Mouse (Mus musculus) hindbrain, embryonic 14.5 days (tissue): Measurements from ENCODE around the gene Shank2. TPM values are rescaled to one million over a fixed set of nuclear protein-coding genes. Genes with fewer than 3 reads are reported as not detected.
A peak's percentile ranks its signal among the peaks of the same experiment; 100 is the strongest.

Experiments used
- ATAC-seq: fragments of 200-750 bp; cut with Nextera tagmentation; 2 replicates; pipeline ENCODE4 v1.8.0; 2017; ENCODE audit warnings: moderate number of reproducible peaks, mild to moderate bottlenecking, moderate TSS enrichment, moderate library complexity; ENCODE audit not compliant: low FRiP score
- DNase-seq: peaks from one replicate; pipeline ENCODE4 v3.0.0-alpha.2; 2015; ENCODE audit warnings: low spot score
- H3K27ac ChIP-seq: fragments of 300-500 bp; sonication (generic); 2 replicates; pipeline ENCODE4 v1.5.1; 2014; ENCODE audit warnings: mild to moderate bottlenecking, moderate library complexity
- H3K27me3 ChIP-seq: fragments of 300-500 bp; sonication (generic); 2 replicates; pipeline ENCODE4 v1.6.1; 2014; ENCODE audit warnings: mild to moderate bottlenecking, low read length, mixed read lengths; ENCODE audit not compliant: control insufficient read depth, insufficient read depth
- H3K36me3 ChIP-seq: fragments of 300-500 bp; sonication (generic); replicated peaks from 2 replicates; pipeline ENCODE4 v1.6.1; 2014; ENCODE audit not compliant: control insufficient read depth, insufficient read depth
- H3K4me1 ChIP-seq: fragments of 300-500 bp; sonication (generic); replicated peaks from 2 replicates; pipeline ENCODE4 v1.6.1; 2014; ENCODE audit warnings: antibody characterized with exemption, low read length, mixed read lengths; ENCODE audit not compliant: control insufficient read depth, insufficient read depth
- H3K4me2 ChIP-seq: fragments of 300-500 bp; sonication (generic); replicated peaks from 2 replicates; pipeline ENCODE4 v1.6.1; 2014; ENCODE audit warnings: mild to moderate bottlenecking, moderate library complexity
- H3K4me3 ChIP-seq: fragments of 300-500 bp; sonication (generic); replicated peaks from 2 replicates; pipeline ENCODE4 v1.5.1; 2014; ENCODE audit warnings: mild to moderate bottlenecking, low read length
- H3K9ac ChIP-seq: fragments of 300-500 bp; sonication (generic); 2 replicates; pipeline ENCODE4 v1.6.1; 2014
- H3K9me3 ChIP-seq: fragments of 300-500 bp; sonication (generic); 2 replicates; pipeline ENCODE4 v1.6.1; 2016; ENCODE audit warnings: low read length; ENCODE audit not compliant: control insufficient read depth
- WGBS: fragments of 180-500 bp; shearing (Covaris S2); extraction: QIAGEN DNeasy Blood & Tissue Kit; methylation state at CpG from one replicate; pipeline ENCODE4 v1.1.7; 2014; 5-methylcytosine and 5-hydroxymethylcytosine counted together
- polyA plus RNA-seq: library from polyadenylated mRNA; unstranded; fragments of >200 nt; fragmentation: Nextera tagmentation; extraction: Ambion mirVana; gene quantifications from 2 replicates; pipeline ENCODE4 v1.2.1, GENCODE M21; 2014

The Shank2 gene
- polyA plus RNA-seq, 1 experiment from 2014 or later: 11.3 TPM

GRCm38 (mm10) chr7:144291478-144291877 is 289.8 kb downstream of the Shank2 start:
- Histone ChIP-seq H3K4me3 (no peak overlapping the region), H3K36me3 (no peaks in the 10 kb centered on the region), H3K27me3 (no peaks in the 10 kb centered on the region), H3K4me1 (peaks cover 65% of the 10 kb centered on the region), H3K27ac (peak overlapping the region; percentile 76), H3K9ac (no peak overlapping the region), H3K4me2 (no peak overlapping the region), H3K9me3 (no peaks in the 10 kb centered on the region)
- no peak for DNase-seq
- ATAC-seq: no peak
- 47% methylated on average over 7 of the region's 7 CpGs for WGBS

GRCm38 (mm10) chr7:144293611-144294010 is 291.9 kb downstream of the Shank2 start:
- Histone ChIP-seq H3K4me3 (no peak overlapping the region), H3K36me3 (no peaks in the 10 kb centered on the region), H3K27me3 (no peaks in the 10 kb centered on the region), H3K4me1 (peaks cover 43% of the 10 kb centered on the region), H3K9ac (no peak overlapping the region), H3K4me2 (no peak overlapping the region), H3K9me3 (no peaks in the 10 kb centered on the region), H3K27ac (no peak overlapping the region)
- ATAC-seq: no peak
- 74% methylated on average over 3 of the region's 3 CpGs for WGBS
- no peak for DNase-seq

- no peak overlapping the region for H3K4me3 ChIP-seq
- H3K9me3 ChIP-seq: no peaks in the 10 kb centered on the region
- H3K27ac ChIP-seq: no peak overlapping the region
- WGBS: 39% methylated on average over 13 of the region's 13 CpGs
- ATAC-seq (0 out of 2 replicates have a peak, but pooled peaks have one; percentile 33), DNase-seq (peak; percentile 58)
- H3K4me2 ChIP-seq: no peak overlapping the region
- no peaks in the 10 kb centered on the region for H3K27me3 ChIP-seq
- H3K4me1 ChIP-seq: peaks cover 36% of the 10 kb centered on the region
- no peak overlapping the region for H3K9ac ChIP-seq
- no peaks in the 10 kb centered on the region for H3K36me3 ChIP-seq
Observed at GRCm38 (mm10) chr7:144294239-144295200, 292.8 kb downstream of the Shank2 start.

- no peak overlapping the region for H3K4me2 ChIP-seq
- H3K4me1 ChIP-seq: peaks cover 8% of the 10 kb centered on the region
- ATAC-seq (no peak), DNase-seq (no peak)
- H3K9ac ChIP-seq: no peak overlapping the region
- H3K27ac ChIP-seq: no peak overlapping the region
- no peaks in the 10 kb centered on the region for H3K36me3 ChIP-seq
- no peaks in the 10 kb centered on the region for H3K27me3 ChIP-seq
- WGBS: 81% methylated on average over 2 of the region's 2 CpGs
- no peak overlapping the region for H3K4me3 ChIP-seq
- H3K9me3 ChIP-seq: no peaks in the 10 kb centered on the region
Observed at GRCm38 (mm10) chr7:144299351-144299750, 297.6 kb downstream of the Shank2 start.

GRCm38 (mm10) chr7:144301646-144302045 is 299.9 kb downstream of the Shank2 start:
- Histone ChIP-seq H3K9me3 (no peaks in the 10 kb centered on the region), H3K4me1 (no peaks in the 10 kb centered on the region; the same call in 1 of the 2 replicates), H3K27ac (no peak overlapping the region), H3K36me3 (no peaks in the 10 kb centered on the region), H3K9ac (no peak overlapping the region), H3K4me3 (no peak overlapping the region), H3K27me3 (no peaks in the 10 kb centered on the region), H3K4me2 (no peak overlapping the region)
- DNase-seq (no peak), ATAC-seq (no peak)
- 93% methylated on average over 4 of the region's 4 CpGs for WGBS

GRCm38 (mm10) chr7:144302498-144302897 is 300.8 kb downstream of the Shank2 start:
- no peak for ATAC-seq
- H3K27ac ChIP-seq: no peak overlapping the region
- WGBS: 40% methylated on average over 5 of the region's 5 CpGs

GRCm38 (mm10) chr7:144307853-144308409 is 306.2 kb downstream of the Shank2 start:
- H3K4me2 ChIP-seq: no peak overlapping the region
- no peaks in the 10 kb centered on the region for H3K27me3 ChIP-seq
- 75% methylated on average over 10 of the region's 10 CpGs for WGBS
- no peak overlapping the region for H3K9ac ChIP-seq
- no peaks in the 10 kb centered on the region for H3K9me3 ChIP-seq
- ATAC-seq (no peak), DNase-seq (no peak)
- no peak overlapping the region for H3K4me3 ChIP-seq
- H3K4me1 ChIP-seq: 0 out of 2 replicates have a peak, but pooled peaks cover 7% of the 10 kb centered on the region
- H3K27ac ChIP-seq: no peak overlapping the region
- no peaks in the 10 kb centered on the region for H3K36me3 ChIP-seq

More at GRCm38 (mm10) chr7:144302498-144302897, 300.8 kb downstream of the Shank2 start:
- H3K27me3 ChIP-seq: no peaks in the 10 kb centered on the region
- H3K4me3 ChIP-seq: no peak overlapping the region
- no peaks in the 10 kb centered on the region for H3K9me3 ChIP-seq
- H3K9ac ChIP-seq: no peak overlapping the region
- no peaks in the 10 kb centered on the region for H3K36me3 ChIP-seq
- H3K4me1 ChIP-seq: peaks cover under 1% of the 10 kb centered on the region; the same call in 1 of the 2 replicates
- no peak for DNase-seq
- H3K4me2 ChIP-seq: no peak overlapping the region

- no peak for ATAC-seq
- H3K27ac ChIP-seq: no peak overlapping the region
- H3K4me2 ChIP-seq: no peak overlapping the region
- H3K27me3 ChIP-seq: no peaks in the 10 kb centered on the region
- no peaks in the 10 kb centered on the region for H3K36me3 ChIP-seq
- no peak for DNase-seq
- no peaks in the 10 kb centered on the region for H3K9me3 ChIP-seq
- peaks cover 14% of the 10 kb centered on the region for H3K4me1 ChIP-seq
- no peak overlapping the region for H3K9ac ChIP-seq
- 91% methylated on average over 11 of the region's 11 CpGs for WGBS
- H3K4me3 ChIP-seq: no peak overlapping the region
Observed at GRCm38 (mm10) chr7:144314438-144315105, 312.8 kb downstream of the Shank2 start.

- DNase-seq (no peak), ATAC-seq (no peak)
- no peak overlapping the region for H3K27ac ChIP-seq
- no peak overlapping the region for H3K4me2 ChIP-seq
- H3K27me3 ChIP-seq: no peaks in the 10 kb centered on the region
- no peak overlapping the region for H3K9ac ChIP-seq
- no peaks in the 10 kb centered on the region for H3K9me3 ChIP-seq
- no peaks in the 10 kb centered on the region for H3K36me3 ChIP-seq
- peaks cover 14% of the 10 kb centered on the region for H3K4me1 ChIP-seq
- H3K4me3 ChIP-seq: no peak overlapping the region
- 88% methylated on average over 6 of the region's 6 CpGs for WGBS
Observed at GRCm38 (mm10) chr7:144316224-144316623, 314.5 kb downstream of the Shank2 start.
